Mouse (Mus musculus) E14TG2a.4 (cell line): ENCODE measurements around the gene Slit2.

Experiments
- H3K27me3 ChIP-seq: 2 replicates; pipeline ENCODE4 v1.6.1; 2014; ENCODE audit warnings: low read length, control low read depth; ENCODE audit not compliant: insufficient read depth
- H3K36me3 ChIP-seq: 2 replicates; pipeline ENCODE4 v1.6.1; 2014; ENCODE audit warnings: low read length, control low read depth; ENCODE audit not compliant: insufficient read depth
- H3K4me1 ChIP-seq: replicated peaks from 2 replicates; pipeline ENCODE4 v1.6.1; 2014; ENCODE audit warnings: low read depth, low read length, control low read depth
- H3K4me3 ChIP-seq: replicated peaks from 2 replicates; pipeline ENCODE4 v1.5.1; 2014; ENCODE audit warnings: mild to moderate bottlenecking, low read length
- H3K9me3 ChIP-seq: 2 replicates; pipeline ENCODE4 v1.6.1; 2014; ENCODE audit warnings: low read length, control low read depth
- CTCF ChIP-seq: conservative IDR thresholded peaks from 2 replicates; pipeline ENCODE4 v1.5.1; 2014; ENCODE audit warnings: low read length
- NANOG ChIP-seq: IDR thresholded peaks from 2 replicates; pipeline ENCODE4 v1.6.1; 2014; ENCODE audit warnings: borderline replicate concordance, low read length, mixed read lengths
- POU5F1 ChIP-seq: IDR thresholded peaks from 2 replicates; pipeline ENCODE4 v1.6.1; 2014; ENCODE audit warnings: low read length, borderline replicate concordance

The Slit2 gene

GRCm38 (mm10) chr5:48349309-48349708 lies 366.4 kb downstream of the Slit2 start:
- no peaks in the 10 kb centered on the region for H3K9me3 ChIP-seq
- H3K4me1 ChIP-seq, result no peaks in the 10 kb centered on the region
- no peaks in the 10 kb centered on the region for H3K36me3 ChIP-seq
- TF ChIP-seq POU5F1 (no peak), CTCF (no peak), NANOG (no peak)
- H3K4me3 ChIP-seq, result no peak overlapping the region
- 0 out of 2 replicates have a peak, but pooled peaks cover 2% of the 10 kb centered on the region for H3K27me3 ChIP-seq
